Mouse (Mus musculus) kidney, adult 2 months (tissue): ENCODE results near the gene Cfap61. TPM values are rescaled to one million over a fixed set of nuclear protein-coding genes. Genes with fewer than 3 reads are reported as not detected.
A peak's percentile ranks its signal among the peaks of the same experiment; 100 is the strongest.

Experiments
- DNase-seq: peaks from one replicate; pipeline ENCODE4 v3.0.0; 2021
- H3K27ac ChIP-seq: fragments of 200-500 bp; 2 replicates; pipeline ENCODE4 v1.5.1; 2012; ENCODE audit warnings: low read depth, low read length, control low read depth, inconsistent platforms; ENCODE audit not compliant: insufficient read depth
- H3K27me3 ChIP-seq: fragments of 200-500 bp; replicated peaks from 2 replicates; pipeline ENCODE4 v1.6.1; 2012; ENCODE audit warnings: mild to moderate bottlenecking, moderate library complexity, low read length, inconsistent platforms; ENCODE audit not compliant: control insufficient read depth, insufficient read depth
- H3K36me3 ChIP-seq: fragments of 200-500 bp; 2 replicates; pipeline ENCODE4 v1.6.1; 2012; ENCODE audit warnings: mild to moderate bottlenecking, moderate library complexity, low read length, inconsistent platforms; ENCODE audit not compliant: control insufficient read depth, insufficient read depth
- H3K4me1 ChIP-seq: fragments of 200-500 bp; 2 replicates; pipeline ENCODE4 v1.6.1; 2011; ENCODE audit warnings: low read length; ENCODE audit not compliant: control insufficient read depth, insufficient read depth
- H3K4me3 ChIP-seq: fragments of 200-500 bp; 2 replicates; pipeline ENCODE4 v1.5.1; 2011; ENCODE audit warnings: mild to moderate bottlenecking, low read depth, low read length, control low read depth; ENCODE audit not compliant: insufficient read depth
- CTCF ChIP-seq: fragments of 200-500 bp; conservative IDR thresholded peaks from 2 replicates; pipeline ENCODE4 v1.5.1; 2011; ENCODE audit warnings: low read depth, mild to moderate bottlenecking, control low read depth, low read length, moderate library complexity, mixed read lengths; ENCODE audit not compliant: insufficient read depth, insufficient read length
- POLR2A ChIP-seq: fragments of 200-500 bp; IDR thresholded peaks from one replicate; pipeline ENCODE4 v1.6.1; 2011; ENCODE audit warnings: low read depth, low read length, control low read depth
- WGBS: fragments of 180-500 bp; shearing (Covaris S2); methylation state at CpG from one replicate; pipeline ENCODE4 v1.1.7; 2018; 5-methylcytosine and 5-hydroxymethylcytosine counted together
- polyA plus RNA-seq: library from polyadenylated mRNA; depleted of rRNA; stranded (reverse); fragments of >200 nt; gene quantifications from 2 replicates; pipeline ENCODE4 v1.2.3, GENCODE M21; 2012; rRNA removed

The Cfap61 gene
- polyA plus RNA-seq, result 0.29 and 0.38 TPM in 2 replicates

GRCm38 (mm10) chr2:145934339-145935231 is at the start of gene Cfap61, which contains the start of gene Crnkl1:
Gene Cfap61 (plus strand): TSS chr2:145934784.
Gene Crnkl1 (minus strand): TSS chr2:145935014.
- TF ChIP-seq POLR2A, result no peak
- TF ChIP-seq CTCF, result no peak
- Histone ChIP-seq H3K4me3 (peak within 1 kb of the TSS; percentile 95), H3K4me1 (0 out of 2 replicates have a peak, but pooled peaks cover 2% of the 10 kb centered on the region), H3K27ac (no peak within 1 kb of the TSS; the same call in 1 of the 2 replicates), H3K27me3 (no peaks in the 10 kb centered on the region), H3K36me3 (no peaks in the 10 kb centered on the region; the same call in 1 of the 2 replicates)
- peak; percentile 97 for DNase-seq
- WGBS, result under 1% methylated on average over 61 of the region's 61 CpGs

DNA sequence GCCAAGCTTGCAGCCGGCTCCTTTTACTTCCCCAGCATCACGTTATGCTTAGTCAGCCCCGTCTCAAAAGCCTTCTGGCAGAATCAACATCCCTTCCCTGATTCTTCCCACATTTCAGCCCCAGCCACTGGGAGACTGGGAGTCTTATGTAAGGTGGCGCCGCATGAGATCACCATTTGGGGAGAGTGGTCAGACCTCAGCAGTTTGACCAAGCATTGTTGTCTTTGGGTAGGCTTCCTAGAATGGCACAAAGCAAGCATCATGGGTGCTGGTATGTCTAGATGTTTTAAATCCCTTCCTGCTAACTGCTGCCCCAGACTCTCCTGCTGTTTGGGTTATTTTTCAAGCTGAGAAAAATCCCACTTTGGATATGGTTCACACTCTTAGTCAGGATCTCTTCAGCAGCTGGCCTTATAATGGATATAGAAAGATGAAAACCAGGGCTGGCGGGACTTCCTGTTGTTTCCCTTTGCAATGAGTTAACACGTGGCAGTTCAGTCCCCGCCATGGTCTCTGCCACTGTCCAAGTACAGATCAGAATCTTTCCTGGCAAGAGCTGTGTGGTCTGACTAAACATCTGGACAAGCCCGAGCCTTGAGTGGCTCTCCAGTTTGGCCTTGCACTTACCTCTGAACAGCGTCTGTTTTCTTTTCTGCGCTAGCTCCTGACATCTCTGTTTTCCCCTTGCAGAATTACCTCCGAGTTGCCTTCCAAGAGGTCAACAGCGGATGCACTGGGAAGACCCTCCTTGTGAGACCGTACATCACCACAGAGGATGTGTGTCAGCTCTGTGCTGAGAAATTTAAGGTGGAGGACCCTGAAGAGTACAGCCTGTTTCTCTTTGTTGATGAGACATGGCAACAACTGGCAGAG is 49.4 kb upstream of the Cfap61 start:
- WGBS, result 44% methylated on average over 14 of the region's 14 CpGs
- no peaks in the 10 kb centered on the region for H3K27me3 ChIP-seq
- peaks cover 9% of the 10 kb centered on the region; the same call in 1 of the 2 replicates for H3K36me3 ChIP-seq
- DNase-seq, result peak; percentile 65
- H3K27ac ChIP-seq, result peak overlapping the region; percentile 75
- H3K4me1 ChIP-seq, result peaks cover 35% of the 10 kb centered on the region
- no peak for TF ChIP-seq POLR2A
- TF ChIP-seq CTCF, result no peak
- no peak overlapping the region for H3K4me3 ChIP-seq

DNA sequence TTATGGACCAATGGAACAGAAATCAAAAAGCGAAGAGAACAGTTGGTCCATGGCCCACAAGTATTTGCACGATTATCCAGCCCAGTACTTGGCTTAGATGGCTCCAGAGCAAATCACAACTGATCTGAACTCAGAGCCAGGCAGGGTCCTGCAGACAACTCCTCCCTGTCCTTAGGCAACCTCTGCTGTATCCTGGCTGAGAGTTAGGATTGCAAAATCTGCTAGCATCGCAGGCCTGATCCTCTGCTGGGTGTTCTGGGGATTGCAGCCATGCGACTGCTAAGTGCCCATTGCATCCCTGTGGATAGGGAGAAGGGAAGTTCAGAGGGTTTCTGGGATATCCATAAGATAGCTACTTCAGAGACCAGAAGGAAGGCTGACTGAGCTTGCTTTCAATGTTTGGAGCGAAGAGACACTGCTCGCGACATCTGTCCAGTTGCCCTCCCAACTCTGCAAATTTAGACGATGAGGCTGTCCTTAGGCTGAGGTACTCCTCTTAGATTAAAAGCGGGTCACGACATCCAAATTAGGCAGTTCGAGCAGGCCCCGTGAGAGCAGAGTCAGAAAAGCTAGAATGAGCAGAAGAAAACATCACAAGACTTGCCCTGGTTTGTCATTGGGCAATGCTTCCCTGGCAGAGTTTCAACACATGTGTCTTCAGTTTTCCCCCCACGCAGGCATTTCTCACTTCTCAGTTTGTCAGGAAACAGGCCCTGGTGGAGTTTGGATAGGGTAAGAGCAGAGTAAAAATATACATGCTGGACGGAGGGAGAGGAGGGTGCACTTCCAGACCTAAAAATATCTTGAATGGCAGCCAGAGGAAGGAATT is 46.4 kb upstream of the Cfap61 start:
- H3K36me3 ChIP-seq, result peaks cover 9% of the 10 kb centered on the region; the same call in 1 of the 2 replicates
- H3K4me3 ChIP-seq, result no peak overlapping the region
- peak; percentile 83 for DNase-seq
- H3K27ac ChIP-seq, result peak overlapping the region; percentile 84
- TF ChIP-seq CTCF (peak; percentile 64), POLR2A (no peak)
- H3K27me3 ChIP-seq, result no peaks in the 10 kb centered on the region
- H3K4me1 ChIP-seq, result peaks cover 28% of the 10 kb centered on the region
- WGBS, result 31% methylated on average over 14 of the region's 14 CpGs

DNA sequence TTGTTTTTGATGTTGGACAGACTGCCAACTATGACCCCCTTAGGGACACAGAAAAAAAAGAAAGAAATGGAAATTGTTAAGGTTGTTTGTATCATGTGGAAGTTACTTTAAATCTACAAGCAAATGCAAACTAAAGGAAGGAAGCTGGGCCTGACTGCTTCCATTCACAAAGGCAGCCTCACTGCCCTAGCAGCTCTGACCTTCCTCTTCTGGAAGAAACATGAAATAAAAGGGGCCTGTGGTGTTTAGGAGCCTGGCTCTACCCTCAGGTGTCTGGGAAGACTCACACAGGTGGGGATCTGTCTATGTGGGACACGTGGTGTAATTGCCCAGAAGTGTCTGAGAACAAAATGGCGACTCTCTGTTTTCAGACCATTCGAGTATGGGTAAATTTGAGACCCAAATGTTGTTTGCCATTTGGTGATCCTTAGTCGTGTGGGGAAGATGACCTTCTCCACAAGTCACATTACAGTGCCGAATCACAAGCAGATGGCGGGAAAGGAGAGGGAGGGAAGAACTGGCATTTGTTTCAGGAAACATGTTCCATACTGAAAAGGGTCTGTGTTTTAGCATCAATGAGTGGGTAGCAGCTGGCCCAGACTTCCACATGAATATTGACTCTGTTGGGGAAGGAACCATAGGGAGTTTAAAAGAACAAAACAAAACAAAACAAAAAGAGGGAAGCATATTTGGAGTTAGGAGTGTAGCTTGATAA is 45.7 kb upstream of the Cfap61 start:
- H3K27ac ChIP-seq, result peak overlapping the region; percentile 84
- no peaks in the 10 kb centered on the region for H3K27me3 ChIP-seq
- TF ChIP-seq CTCF (no peak), POLR2A (no peak)
- peaks cover 24% of the 10 kb centered on the region for H3K4me1 ChIP-seq
- no peak for DNase-seq
- peaks cover 5% of the 10 kb centered on the region; the same call in 1 of the 2 replicates for H3K36me3 ChIP-seq
- no peak overlapping the region for H3K4me3 ChIP-seq
- 48% methylated on average over 6 of the region's 6 CpGs for WGBS

DNA sequence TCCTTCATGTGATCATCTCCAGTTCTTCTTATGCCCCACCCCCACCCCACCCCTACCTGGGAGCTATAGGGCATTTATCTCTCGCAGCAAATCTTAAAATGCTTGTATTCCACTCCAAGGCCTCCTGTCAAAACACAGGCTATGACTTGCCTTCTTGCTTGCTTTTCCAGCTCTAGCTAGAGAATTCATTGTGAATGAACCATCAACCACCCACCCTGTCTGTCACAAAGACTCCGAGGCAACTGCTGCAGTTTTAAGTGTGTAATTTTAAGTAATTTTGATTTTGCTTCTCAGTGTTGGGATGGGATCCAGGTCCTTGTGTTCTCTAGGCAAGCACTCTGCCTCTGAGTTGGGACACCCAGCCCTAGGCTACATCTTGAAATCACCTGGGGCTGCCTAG is 44.0 kb upstream of the Cfap61 start:
- TF ChIP-seq POLR2A, result no peak
- no peak for TF ChIP-seq CTCF
- Histone ChIP-seq H3K27me3 (no peaks in the 10 kb centered on the region), H3K4me1 (peaks cover 15% of the 10 kb centered on the region), H3K36me3 (peaks cover 4% of the 10 kb centered on the region; the same call in 1 of the 2 replicates), H3K27ac (no peak overlapping the region), H3K4me3 (no peak overlapping the region)
- no peak for DNase-seq
- WGBS, result 91% methylated on average over 2 of the region's 2 CpGs

DNA sequence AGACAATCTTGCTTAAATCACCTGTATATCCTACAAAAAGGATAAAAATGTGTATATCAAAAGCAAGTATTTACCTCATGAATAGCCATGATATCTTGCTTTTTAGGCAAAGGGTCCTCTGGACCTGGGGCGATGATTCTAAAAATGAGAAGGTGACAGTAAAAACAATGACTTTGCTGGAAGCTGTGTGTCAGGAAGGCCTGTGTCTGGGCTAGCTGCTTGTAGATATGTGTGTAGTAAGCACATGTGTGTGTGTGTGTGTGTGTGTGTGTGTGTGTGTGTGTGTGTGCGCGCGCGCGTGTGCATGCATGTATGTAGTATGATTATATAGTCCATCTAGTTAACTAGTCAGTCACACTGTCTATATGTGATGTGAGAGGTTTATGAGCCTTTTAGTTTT is 40.8 kb upstream of the Cfap61 start:
- no peak overlapping the region for H3K27ac ChIP-seq
- DNase-seq, result no peak
- TF ChIP-seq CTCF, result no peak
- TF ChIP-seq POLR2A, result no peak
- no peaks in the 10 kb centered on the region for H3K36me3 ChIP-seq
- 98% methylated on average over 6 of the region's 6 CpGs for WGBS
- H3K27me3 ChIP-seq, result no peaks in the 10 kb centered on the region
- H3K4me3 ChIP-seq, result no peak overlapping the region
- peaks cover 4% of the 10 kb centered on the region; the same call in 1 of the 2 replicates for H3K4me1 ChIP-seq
